Mouse (Mus musculus) erythroblast, embryonic 14.5 days (primary cell): ENCODE data around the gene Pcsk1n.

ENCODE experiments used
- GATA1 ChIP-seq: IDR thresholded peaks from 2 replicates; pipeline ENCODE4 v1.6.1; 2012; ENCODE audit warnings: low read length, inconsistent platforms, mixed read lengths
- TAL1 ChIP-seq: IDR thresholded peaks from 3 replicates; pipeline ENCODE4 v1.6.1; 2012; ENCODE audit warnings: low read length, inconsistent platforms, mixed read lengths

DNA sequence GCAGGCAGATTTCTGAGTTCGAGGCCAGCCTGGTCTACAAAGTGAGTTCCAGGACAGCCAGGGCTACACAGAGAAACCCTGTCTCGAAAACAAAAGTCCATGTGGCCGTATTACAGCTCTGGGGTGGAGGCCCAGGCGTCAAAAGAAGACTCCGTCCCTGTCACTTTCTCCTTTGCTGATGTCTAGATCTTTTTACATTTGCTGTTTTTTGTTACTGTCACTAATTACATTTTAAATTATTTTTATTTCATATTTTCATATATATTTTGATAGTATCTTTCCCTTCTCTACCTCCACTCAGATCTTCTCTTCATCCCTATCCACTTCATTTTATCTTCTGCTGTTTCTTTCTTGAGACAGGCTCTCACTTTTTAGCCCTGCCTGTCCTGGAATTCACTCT is 11.9 kb upstream of the Pcsk1n start, which contains the start of gene Gm10491:
- no peak for TF ChIP-seq TAL1
- no peak for TF ChIP-seq GATA1
